Mouse (Mus musculus): ENCODE data around the gene Mms19.
"Not testable (repeated sequence)": the region's sequence is repeated elsewhere in the genome, so short reads cannot be mapped to it uniquely, and the experiment has no call there.

Mms19 gene

DNA sequence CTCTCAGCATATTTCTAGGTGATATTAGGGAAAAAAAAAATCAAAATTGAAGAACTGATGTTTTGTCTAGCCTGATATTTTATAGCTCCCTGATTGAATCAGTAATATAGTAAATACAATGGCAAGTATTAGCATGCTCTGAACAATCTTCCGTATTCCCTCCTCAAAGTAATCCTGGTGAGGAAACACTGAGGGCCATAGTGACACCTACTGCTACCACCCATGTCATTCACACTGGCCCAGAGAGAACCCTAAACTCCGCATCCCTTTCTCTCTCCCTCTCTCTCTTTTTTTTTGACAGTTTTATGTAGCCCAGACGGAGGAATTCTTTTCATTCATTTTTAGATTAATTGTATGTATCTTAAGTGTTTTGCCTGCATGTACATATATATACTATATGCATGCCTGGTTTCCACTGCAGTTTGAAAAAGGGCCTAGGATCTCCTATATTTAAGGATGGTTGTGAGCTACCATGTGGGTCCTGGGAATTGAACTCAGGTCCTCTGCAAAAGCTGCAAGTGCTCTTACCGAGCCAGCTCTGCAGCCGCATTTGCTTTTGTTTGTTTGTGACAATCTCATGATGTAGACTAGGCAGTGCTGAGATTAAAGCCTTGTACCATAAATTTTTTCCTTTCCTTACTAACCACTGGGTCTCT is 60.4 kb downstream of the Mms19 start:
- DNase-seq = no peak

DNA sequence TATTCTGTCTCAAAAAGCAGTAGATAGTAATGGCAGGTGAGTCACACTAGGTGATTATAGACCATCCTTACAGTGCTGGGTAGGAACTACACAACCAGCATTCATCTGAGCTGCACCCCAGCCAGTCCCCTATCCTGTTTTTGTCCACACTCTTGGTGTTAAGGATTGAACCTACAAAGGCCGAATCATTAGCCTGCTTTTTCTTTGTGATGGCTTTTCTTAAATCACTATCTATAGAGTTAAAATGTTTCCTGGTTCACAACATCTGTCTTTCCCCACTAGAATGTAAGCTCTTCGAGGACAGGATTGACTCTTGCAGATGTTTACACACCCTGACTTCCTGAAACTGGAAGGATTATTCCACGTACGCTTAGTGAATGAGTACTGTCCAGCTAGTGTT is 61.5 kb downstream of the Mms19 start:
- no peak for DNase-seq

DNA sequence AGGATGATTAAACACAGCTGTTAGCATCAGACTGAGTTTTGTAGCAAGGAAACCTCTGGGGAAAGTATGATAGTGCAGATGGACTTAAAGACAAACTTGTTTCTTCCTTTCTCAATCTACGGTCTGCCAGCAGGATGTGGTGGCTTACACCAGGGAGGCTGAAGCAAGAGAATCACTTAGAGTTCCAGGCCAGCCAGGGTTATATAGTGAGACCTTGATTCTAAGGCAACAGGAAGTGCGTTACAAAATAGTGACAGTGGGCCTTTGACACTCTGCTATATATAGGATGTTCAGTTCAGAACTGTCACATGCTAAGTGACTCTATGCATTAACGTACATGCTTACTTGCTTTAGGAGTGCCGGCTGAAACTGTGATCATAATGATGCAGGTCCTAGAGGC is 64.1 kb downstream of the Mms19 start:
- DNase-seq = no peak

DNA sequence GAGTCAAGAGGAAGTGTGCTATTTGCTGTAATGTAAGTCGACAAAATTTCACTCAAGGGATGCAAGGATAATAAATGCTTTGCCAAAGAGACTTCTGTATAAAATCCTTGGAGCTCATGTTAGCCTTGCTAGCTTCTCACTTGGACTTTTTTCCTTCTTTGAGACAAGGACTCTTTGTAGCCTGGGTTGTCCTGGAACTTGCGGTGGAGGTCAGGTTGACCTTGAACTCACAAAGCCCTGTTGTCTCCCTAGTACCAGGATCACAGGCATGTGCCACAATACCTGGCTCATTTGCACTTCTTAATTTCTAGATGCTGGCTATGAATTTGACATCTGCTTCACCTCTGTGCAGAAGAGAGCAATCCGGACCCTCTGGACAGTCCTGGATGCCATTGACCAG is 65.7 kb downstream of the Mms19 start:
- no peak for DNase-seq

DNA sequence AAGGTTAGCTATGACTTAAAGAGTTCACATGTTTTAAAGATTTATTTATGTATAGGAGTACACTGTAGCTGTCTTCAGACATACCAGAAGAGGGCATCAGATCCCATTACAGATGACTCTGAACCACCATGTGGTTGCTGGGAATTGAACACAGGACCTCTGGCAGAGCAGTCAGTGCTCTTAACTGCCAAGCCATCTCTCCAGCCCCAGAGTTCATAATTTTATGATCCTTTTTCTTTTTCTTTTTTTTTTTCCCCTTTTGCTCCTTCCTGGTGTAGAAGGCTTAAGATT is 66.4 kb downstream of the Mms19 start:
- DNase-seq = not testable (repeated sequence)

DNA sequence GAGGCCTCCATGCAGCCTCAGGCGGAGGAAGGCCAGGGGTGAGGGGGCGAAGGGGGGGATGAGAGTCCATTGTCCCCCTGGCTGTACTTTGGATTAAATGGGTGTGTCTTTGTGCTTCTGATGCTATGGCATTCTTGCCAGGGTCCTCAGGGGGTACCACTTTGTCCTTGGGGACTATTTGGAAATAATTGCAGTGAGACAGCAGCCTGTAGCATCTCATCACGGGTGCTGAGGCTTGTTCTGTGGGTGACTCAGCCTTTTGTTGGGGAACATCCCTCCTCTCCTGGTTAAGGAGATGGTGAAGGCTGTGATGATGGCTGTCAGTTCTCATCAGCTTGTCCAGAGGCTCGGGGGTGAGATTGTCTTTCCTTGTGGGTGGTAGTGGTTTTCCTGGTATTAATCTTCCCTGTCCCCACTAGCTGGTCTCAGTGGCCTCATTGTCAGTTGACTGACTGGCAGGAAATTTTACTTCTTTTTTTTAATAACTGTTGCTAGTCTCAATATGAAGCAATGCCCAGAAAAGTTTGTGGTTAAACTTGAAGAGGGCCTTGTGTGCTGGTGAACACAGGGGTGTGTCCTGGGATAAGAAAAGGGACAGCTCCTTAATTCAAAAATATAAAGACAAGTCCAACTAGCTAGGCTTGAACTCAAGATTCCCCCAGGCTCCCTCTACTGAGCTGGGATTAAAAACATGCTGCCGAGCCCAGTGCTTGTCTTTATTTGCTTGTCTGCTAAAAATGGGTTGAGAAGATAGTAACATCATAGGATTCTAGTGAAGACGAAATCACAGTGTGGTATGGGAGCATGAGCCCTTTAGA is 67.0 kb downstream of the Mms19 start:
- DNase-seq = no peak

DNA sequence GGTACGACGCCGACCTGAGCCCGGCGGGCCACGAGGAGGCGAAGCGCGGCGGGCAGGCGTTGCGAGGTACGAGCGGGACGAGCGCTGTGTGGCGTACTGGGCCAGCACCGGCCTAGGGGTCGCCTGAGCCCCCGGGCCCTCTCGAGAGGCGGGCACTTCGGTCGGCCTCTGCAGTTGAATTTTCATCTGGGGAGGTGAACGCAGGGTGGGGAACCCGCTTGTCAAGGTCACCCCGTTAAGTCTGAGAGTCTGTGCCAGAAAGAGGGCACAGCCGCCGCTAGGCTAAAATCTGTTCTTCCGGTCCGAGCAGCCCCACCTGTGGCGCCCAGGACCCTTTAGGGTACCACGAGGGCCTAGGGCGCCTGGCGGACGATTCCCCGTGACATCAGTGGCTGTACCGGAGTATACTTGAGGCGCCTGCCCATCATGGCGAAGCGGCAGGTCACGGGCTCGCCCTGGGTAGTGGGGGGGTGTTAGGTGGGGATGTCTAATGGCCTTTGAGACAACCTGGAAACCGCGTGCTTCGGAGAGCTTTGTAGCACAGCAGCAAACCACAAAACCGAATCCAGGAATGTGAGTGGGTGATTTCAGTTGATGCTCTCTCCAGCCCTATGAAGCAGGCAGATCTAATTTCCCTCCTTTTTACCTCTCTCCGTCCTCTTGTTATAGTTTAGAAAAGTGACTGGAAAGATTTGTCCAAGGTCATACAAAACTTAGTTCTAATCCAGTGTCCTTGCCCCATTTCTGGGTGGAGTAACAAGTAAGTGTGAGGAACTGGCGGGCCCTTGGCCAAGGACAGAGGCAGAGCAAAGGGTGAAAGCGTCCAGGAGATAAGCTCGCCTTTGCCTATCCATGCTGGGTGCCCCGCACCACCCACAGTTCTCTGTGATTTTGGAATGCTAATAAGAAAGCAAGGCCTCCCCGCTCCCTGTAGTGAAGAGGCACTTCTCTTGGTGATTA is 68.6 kb downstream of the Mms19 start:
- peak; percentile 63 for DNase-seq

DNA sequence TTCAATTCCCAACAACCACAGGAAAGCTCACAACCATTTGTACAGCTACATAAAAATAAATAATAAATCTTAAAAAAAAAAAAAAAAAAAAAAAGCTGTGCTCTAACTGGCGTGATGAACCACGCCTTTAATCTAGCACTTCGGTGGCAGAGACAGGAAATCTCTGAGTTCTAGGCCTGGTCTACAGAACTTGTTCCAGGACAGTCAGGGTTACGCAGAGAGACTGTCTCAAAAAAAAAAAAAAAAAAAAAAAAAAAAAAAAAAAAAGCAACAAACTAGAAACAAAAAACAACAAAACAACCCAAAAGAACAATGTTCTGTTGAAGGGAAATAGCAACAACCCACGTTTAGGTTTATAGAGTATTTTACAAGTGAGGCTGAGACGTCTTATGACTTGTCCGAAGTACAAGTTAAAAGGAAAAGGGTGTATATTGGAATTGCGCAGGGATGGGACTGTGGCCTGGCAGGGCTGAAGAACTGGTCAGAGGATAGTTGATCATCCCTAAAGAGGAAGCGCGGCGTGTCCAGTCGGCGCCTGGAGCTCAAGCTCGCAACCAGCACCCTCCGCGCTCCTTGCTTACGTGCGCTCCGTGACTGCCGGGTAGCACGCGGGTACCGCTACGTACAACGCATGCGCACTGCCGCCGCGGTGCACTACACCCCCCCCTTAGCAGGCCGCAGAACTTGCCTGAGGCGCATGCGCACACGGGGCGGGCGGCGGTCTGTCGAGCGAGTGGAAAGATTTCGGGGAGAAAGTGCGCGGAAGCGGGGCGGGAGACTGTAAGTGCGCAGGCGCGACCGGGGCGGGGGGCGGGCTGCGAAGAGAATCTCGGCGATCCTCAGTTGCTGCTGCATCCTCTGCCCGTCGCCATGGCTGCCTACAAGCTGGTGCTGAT is 69.5 kb downstream of the Mms19 start, which contains the start of gene Pgam1:
Pgam1 (plus strand) TSS at position 746 of the 896 bp plus-strand sequence.
- peak; percentile 95 for DNase-seq

DNA sequence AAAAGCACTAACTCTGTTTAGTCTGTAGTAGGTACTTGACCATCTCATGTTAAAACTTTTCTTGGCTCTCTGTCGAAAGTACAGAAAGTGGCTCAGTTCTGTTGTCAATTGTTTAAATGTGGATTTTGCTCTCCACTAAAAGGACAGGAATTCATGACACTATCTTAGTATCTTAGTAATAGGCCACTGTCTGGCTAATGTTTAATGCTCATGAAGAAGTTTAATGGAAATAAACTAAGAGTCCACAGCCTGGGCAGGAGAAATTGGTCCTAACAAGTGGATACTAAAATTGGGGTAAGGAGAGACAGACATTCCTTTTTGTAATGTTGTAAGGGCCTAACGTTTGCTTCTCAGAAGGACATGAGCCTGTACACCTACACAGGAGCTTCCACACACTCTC is 70.6 kb downstream of the Mms19 start:
- no peak for DNase-seq

DNA sequence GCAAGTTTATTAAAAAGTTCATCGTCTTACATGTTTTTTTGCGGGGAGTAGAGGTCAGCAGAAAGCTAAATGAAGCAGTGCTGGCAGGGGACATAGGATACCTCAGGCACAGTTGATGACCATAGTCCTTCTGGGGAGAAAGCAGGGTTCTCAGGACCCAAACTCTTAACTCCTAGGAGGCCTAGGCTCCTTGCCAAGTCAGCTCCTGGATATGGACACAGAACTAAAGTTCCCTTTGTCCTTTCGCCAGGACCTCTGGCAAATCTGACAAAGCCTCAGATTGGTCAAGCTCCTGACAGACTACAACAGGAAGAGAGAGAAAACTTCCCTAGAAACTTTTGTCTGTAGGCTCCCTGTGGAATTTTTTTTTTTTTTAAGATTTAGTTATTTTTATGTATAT is 72.2 kb downstream of the Mms19 start:
- no peak for DNase-seq

DNA sequence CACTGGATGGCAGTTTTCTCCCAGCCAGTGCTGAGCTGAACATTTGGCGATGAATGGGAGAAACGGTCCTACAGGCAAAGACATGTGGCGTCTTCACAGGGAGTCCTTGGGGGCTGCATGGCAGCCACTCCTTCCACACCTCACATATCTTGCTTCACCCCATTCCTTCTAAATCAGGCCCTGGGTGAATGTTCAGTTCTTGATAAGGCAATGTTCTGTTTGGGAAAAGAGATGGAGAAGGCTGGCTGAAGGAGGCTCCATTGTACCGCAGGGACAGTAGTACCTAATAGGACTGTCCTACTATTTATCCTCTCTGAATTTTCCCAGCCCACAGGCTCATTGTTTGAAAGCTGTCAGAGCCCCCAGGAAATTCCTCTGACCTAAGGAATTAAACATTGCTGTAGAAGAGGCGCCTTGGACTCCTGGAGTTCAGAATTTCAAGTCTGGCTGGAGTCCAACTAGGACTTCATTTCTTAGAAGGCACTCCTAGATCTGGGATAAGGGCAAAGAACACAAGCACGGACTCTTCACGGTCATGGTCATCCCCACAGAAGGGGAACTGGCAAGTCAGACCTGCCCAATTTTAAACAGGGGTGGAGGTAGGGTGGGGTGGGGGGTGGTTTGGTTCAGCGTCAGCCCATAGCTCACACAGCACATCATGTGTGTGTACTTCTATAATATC is 73.7 kb downstream of the Mms19 start:
- DNase-seq = no peak

DNA sequence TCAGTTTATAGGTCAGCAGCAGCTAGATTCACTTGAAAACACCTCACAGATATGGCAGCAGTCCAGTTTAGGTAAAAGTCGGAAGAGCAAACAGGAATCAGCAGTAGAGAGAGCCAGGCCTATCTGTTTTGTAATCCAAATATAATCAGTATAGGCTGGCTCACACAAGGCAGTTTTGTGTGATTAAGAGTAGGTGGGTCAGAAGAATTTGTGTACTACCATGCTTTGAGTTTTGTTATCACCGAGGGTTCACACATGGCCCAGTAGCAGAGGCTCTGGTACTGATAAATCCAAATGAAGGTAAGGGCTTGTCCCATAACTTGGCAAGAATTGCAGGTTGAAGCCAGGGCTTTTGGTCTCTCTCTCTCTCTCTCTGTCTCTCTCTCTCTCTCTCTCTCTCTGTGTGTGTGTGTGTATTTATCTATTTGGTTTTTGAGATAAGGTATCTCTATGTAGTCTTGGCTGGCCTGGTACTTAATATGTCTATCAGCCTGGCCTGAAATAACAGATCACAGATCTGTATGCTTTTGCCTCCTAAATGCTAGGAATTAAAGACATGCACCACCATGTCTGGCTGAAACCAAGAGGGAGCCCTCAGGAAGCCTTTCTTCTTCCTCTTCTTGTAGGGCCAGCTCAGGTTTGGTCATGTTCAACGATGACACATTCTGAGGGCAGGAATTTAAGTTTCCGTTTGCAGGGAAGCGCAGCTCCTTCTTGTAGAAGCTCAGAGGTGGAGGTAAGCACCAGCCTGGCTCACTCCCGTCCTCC is 74.5 kb downstream of the Mms19 start:
- DNase-seq = no peak

DNA sequence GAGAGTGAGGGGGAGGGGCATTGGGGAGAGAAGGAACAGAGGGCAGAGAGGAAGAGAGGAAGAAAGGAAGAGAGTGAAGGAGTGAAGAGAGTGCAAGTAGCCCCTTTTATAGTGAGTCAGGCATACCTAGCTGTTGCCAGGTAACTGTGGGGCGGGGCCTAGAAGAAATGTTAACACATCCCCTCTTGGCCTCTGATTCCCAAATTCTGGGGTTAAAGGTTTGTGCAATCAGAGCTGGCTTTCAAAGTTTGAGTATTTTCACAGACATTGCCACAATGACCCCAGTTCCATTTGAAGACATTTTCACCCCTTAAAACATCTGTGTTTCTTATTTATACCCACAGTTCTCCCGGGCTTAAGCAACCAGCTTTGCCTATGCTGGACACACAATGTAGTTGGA is 75.7 kb downstream of the Mms19 start:
- DNase-seq = no peak

DNA sequence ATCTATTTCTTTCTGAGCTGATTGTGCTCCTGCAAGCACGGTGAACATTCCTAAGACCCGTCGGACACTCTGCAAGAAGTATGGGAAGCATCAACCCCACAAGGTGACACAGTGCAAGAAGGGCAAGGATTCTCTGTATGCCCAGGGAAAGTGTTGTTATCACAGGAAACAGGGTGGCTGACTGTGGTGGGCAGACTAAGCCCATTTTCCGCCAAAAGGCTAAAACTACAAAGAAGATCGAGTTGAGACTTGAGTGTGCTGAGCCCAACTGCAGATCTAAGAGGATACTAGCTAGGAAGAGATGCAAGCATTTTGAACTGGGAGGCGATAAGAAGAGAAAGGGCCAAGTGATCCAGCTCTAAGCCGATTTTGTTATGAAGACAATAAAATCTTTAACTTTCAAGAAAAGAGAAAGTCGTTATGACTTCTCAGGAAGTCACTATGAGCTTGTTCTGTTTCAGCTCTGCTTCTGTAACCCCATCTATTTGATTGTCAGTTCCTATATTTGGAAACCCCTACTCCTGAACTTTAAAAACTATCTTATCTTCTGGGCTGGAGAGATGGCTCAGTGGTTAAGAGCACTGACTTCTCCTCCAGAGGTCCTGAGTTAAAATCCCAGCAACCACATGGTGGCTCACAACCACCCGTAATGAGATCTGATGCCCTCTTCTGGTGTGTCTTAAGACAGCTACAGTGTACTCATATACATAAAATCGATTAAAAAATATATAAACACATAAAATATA is 77.9 kb downstream of the Mms19 start:
- no peak for DNase-seq

DNA sequence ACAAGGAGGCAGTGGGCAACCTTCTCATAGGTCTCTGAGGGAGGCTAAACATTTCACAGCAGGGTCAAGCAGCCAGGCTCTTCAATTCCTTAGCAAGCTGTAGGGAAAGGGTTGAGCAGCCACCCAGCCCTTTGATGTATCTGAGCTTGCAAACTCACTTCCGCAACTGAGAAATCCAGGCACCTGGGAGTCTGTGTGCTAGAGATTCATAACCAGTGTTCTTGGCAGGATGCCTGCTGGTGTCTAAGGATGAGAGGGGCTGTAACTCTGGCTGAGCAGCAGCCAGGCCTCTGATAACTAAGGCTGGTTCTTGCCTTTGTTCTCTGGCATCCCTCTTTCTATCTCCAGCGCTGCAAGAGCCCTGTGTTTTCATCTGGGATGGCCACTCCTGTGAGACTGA is 79.3 kb downstream of the Mms19 start:
- DNase-seq = no peak

DNA sequence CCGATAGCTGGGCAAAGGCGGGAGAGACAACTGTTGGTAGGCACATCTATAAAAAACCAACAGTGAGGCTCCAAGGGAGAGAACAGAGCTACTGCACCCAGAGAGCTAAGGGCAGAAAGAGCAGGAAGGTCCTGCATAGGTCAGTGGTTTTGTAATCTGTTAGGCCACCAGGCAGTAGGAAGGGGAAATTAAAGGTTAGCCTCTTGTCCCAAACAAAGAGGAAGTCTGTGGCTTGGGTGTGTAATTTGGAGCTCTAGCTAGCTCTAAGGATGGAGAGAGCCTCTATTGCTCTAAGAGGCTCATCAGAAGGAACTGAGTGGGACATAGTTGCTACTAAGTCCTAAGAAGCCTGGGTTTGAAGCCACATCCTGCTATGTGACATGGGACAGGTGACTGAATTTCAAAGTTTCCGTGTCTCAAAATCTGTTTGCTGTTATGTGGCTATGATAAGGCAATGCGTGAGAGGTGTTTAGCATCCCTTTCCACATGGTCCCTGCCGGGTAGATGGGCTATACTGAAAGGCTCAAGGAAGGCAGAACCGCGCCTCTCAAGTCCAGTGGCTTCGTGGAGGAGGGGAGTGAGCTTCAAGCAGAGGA is 80.4 kb downstream of the Mms19 start:
- DNase-seq = no peak

DNA sequence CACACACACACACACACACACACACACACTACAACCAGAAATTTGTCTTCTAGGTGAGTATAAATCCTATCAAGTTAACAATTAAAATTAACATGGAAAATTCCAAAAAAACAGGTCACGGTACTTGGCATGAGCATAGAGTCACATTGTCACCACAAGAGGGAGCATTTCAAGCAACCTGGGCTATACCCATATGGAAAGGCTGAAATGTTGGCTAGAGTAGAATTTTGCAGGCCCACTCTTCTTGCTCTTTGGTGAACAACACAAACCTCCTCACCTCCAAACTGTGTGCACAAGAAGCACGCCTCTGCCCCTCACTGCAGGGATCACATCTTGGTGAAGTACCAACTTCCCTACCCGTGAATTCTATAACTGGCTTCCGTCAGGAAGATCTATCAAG is 82.1 kb downstream of the Mms19 start:
- peak; percentile 52 for DNase-seq

DNA sequence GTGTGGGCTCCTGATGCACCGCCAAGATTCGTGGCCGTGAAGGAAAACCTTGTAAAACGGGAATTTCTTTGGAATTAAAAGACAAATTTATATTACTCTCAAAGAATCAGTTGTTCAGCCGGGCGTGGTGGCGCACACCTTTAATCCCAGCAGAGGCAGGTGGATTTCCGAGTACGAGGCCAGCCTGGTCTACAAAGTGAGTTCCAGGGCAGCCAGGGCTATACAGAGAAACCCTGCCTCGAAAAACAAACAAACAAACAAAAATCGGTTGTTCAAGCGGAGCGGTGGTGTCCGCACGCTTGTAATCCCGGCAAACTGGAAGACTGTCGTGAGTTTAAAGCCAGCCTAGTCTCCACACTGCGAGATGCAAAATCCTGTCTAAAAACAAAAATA is 84.6 kb downstream of the Mms19 start:
- no peak for DNase-seq

DNA sequence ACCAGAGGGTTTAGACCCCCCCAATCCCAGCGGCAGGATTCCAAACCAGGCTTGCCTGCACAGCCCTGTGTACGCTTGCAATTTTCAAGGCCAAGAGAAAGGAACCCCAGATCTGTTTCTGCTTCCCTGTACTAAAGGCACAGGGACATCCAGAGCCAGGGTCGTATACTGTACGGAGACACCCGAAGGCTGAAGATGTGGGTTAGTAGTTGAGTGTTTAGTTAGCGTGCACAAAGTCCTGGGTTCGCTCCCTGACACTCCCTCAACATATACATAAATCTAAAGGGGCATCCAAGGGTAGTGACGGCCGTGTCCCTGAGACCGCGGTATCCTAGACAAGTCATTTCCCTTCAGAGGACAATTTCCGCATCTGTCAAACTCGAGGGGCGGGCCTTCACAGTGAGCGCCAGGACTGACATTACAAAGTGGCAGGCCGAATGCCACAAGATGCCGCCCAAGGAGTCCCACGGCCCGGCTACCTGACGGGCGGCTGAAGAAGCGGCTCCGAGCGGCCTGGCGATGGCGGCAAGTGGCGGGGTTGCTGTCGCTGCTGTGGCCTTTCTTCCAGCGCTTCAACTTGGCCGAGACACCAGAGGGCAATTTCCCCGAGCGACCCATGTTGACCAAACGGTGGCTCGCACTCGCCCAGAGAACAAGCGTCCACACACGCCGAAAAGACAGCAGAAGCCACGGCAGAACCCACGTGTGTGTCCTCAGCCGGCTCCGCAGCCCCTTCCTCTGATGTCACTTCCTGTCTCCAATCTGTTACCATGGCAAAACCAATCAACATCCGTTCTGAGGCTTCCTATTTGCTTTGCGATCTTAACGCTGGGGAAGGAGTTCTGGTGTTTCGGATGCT is 85.3 kb downstream of the Mms19 start, which contains the start of gene Rrp12:
Rrp12 (minus strand) TSS at position 714 of the 859 bp plus-strand sequence.
- DNase-seq = peak; percentile 78

Data from cerebellum, adult 8-10 months (tissue).